ENCODE assay signal across 35 mouse cellular contexts in genomic region chr13:43370063-43370462, GRCm38 (mm10).
"Had no signal": no experiment of that assay in that cellular context is flagged by ENCODE, and none has a peak within 500 bp of the region (broad histone marks: within the 10 kb centered on the region; RNA-seq: fewer than 3 reads in every experiment).

No protein-coding gene starts in this region.

- H3K27me3 ChIP-seq: heart, embryonic 12.5 days; heart, embryonic 13.5 days; heart, embryonic 15.5 days; hindbrain, embryonic 12.5 days; hindbrain, embryonic 13.5 days; hindbrain, embryonic 15.5 days; intestine, embryonic 15.5 days; kidney, embryonic 15.5 days had no signal

- DNase-seq: heart, postnatal 10 days; heart, postnatal 14 days; heart, postnatal 36 days; heart, postnatal 4 days; kidney, adult 11 months; kidney, adult 18-20 months; kidney, adult 2 months; kidney, adult 8-10 months; kidney, adult 9 months; kidney, postnatal 10 days; kidney, postnatal 14 days; kidney, postnatal 25 days; kidney, postnatal 36 days; kidney, postnatal 4 days; layer of hippocampus, adult 9-11 months; layer of hippocampus, postnatal 36 days had no signal

- H3K4me3 ChIP-seq: heart, embryonic 10.5 days; heart, embryonic 12.5 days; heart, embryonic 13.5 days; heart, embryonic 15.5 days; hindbrain, embryonic 10.5 days; hindbrain, embryonic 12.5 days; hindbrain, embryonic 13.5 days; hindbrain, embryonic 15.5 days; intestine, embryonic 15.5 days; kidney, embryonic 15.5 days; layer of hippocampus, adult 2 months had no signal

- H3K9me3 ChIP-seq: heart, embryonic 10.5 days; hindbrain, embryonic 12.5 days; hindbrain, embryonic 15.5 days; intestine, embryonic 15.5 days; kidney, embryonic 15.5 days had no signal

- H3K27ac ChIP-seq: heart, embryonic 10.5 days; heart, embryonic 13.5 days; heart, embryonic 15.5 days; hindbrain, embryonic 10.5 days; hindbrain, embryonic 12.5 days; hindbrain, embryonic 13.5 days; hindbrain, embryonic 14.5 days; hindbrain, embryonic 15.5 days; hindbrain, postnatal 0 days; intestine, embryonic 15.5 days; kidney, embryonic 15.5 days; kidney, postnatal 0 days; layer of hippocampus, adult 2 months had no signal

- ATAC-seq: hindbrain, embryonic 16.5 days; hindbrain, postnatal 0 days; inflammation-experienced regulatory T-cells, adult 6 months; intestine, embryonic 15.5 days; intestine, embryonic 16.5 days; intestine, postnatal 0 days had no signal

- H3K4me2 ChIP-seq: heart, embryonic 11.5 days; heart, embryonic 12.5 days; heart, embryonic 13.5 days; heart, embryonic 15.5 days; hindbrain, embryonic 12.5 days; hindbrain, embryonic 13.5 days; hindbrain, embryonic 14.5 days; hindbrain, embryonic 15.5 days; intestine, embryonic 15.5 days; kidney, embryonic 15.5 days had no signal

- H3K9ac ChIP-seq: heart, embryonic 12.5 days; heart, embryonic 13.5 days; heart, embryonic 15.5 days; hindbrain, embryonic 12.5 days; hindbrain, embryonic 13.5 days; hindbrain, embryonic 14.5 days; hindbrain, embryonic 15.5 days; intestine, embryonic 15.5 days; kidney, embryonic 15.5 days had no signal
